Mouse (Mus musculus) cerebral cortex, adult 2 months (tissue): ENCODE data around the gene Tm2d1.

Source experiments
- WGBS: fragments of 180-500 bp; shearing (Covaris S2); methylation state at CpG from one replicate; pipeline ENCODE4 v1.1.7; 2018; 5-methylcytosine and 5-hydroxymethylcytosine counted together

Tm2d1 gene

DNA sequence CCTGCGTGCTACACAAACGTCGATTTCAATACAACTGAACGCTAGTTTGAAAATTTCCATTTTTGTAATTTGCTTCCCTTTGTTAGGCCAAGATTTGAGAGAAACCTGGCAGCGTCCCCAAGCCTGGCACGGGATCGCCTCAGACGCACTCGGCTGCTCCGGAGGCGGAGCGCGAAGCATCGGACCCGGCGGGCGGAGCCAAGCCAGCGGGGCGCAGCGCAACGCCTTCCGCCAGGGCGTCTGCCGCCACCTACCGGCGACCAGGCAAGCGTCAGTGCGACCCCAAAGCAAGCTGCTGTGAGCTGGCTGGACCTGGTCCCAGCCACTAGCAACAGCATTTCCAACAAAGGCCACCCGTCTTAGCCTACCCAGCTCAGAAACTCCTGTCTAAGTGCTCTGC is 60.9 kb downstream of the Tm2d1 start:
- WGBS, result under 1% methylated on average over 29 of the region's 29 CpGs

- WGBS, result 7% methylated on average over 18 of the region's 18 CpGs
Measured at GRCm38 (mm10) chr4:98321371-98322111, 61.6 kb downstream of the Tm2d1 start.

GRCm38 (mm10) chr4:98318769-98319168 is 64.3 kb downstream of the Tm2d1 start:
- WGBS, result 88% methylated on average over 3 of the region's 3 CpGs

GRCm38 (mm10) chr4:98317149-98317548 is 66.0 kb downstream of the Tm2d1 start:
- 95% methylated on average over 2 of the region's 2 CpGs for whole genome bisulfite sequencing
